Mouse (Mus musculus): ENCODE measurements at regions not wholly inside any gene's neighbourhood (a gene's known extent, or its start where the extent isn't known, plus 50 kb on each side); places are given as distances from the start of the nearest gene placed in this dataset.

DNA sequence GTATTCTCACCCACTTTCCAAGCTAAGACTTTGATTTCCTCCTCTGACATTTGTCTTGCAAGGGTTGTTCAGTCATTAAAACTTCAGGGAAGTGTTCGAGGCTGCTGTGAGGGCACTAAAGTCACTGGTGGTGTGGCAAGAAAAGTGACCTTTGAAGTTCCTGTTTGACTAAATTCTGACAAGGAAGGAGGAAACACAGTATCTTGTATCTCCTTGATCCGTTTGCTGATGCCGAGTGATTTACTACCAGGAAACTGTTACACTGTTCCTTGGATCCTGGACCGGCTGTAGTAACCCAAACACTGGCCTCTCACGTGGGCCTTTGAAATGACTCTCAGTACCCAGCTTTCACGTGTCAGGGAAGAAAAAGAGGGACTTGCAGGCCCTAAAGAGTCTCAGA, 53.5 kb upstream of the Ralgapa2 start:
- DNase-seq, result no peak

DNA sequence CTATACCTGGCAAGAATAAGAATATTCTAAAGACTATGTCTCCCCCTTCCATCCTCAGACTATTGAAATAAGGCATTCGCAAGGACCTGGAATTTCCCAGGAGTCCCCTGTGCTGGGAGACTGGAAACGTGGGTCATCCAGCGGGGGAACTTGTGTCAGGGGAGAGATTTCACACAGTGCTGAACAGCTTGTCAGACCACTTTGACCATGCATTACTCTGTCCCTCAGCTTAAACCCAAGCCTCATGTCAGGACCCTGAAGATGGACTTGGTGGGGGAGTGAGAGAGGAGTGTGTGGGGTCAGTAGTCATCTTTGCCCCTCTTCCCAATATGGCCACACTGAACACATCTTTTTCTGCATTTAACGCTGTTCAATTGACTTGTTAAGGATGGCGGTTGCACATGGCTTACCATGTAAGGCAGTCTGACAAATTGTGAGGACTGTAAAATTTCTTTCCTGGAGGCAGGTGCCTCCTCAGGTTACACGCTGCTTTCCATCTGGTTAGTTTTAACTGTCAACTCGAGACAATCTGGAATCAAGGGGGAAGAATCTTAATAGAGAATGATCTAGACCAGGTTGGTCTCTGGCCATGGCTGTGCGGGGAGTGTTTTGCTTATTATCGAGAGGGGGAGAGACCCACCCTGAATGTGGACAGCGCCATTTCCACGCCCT, 56.2 kb upstream of the Ralgapa2 start:
- DNase-seq, result no peak

DNA sequence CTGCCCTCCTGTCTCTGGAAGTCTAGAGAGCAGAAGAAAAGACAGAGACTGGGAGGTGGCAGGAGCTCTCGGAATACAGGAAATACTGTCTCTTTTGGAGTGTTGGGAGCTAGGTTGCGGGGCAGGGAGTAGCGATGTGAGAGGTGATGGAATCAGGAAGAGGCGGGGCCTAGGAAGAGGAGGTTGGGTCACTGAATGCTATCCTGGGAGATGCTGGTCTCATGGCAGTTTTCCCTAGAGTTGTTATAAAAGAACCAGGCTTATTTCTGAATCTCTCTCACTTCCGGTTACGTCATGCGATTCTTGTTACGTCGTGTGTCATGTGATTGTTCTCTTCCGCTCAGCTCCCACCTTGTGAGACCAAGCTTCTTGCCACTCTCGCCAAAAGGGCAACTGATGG, 58.9 kb upstream of the Ralgapa2 start:
- no peak for DNase-seq

GRCm38 (mm10) chr2:146571857-146572256, 59.7 kb upstream of the Ralgapa2 start:
- DNase-seq, result no peak

GRCm38 (mm10) chr2:146575610-146576297, 63.6 kb upstream of the Ralgapa2 start:
- peak in 1 of 2 experiments; percentile 12 for DNase-seq

DNA sequence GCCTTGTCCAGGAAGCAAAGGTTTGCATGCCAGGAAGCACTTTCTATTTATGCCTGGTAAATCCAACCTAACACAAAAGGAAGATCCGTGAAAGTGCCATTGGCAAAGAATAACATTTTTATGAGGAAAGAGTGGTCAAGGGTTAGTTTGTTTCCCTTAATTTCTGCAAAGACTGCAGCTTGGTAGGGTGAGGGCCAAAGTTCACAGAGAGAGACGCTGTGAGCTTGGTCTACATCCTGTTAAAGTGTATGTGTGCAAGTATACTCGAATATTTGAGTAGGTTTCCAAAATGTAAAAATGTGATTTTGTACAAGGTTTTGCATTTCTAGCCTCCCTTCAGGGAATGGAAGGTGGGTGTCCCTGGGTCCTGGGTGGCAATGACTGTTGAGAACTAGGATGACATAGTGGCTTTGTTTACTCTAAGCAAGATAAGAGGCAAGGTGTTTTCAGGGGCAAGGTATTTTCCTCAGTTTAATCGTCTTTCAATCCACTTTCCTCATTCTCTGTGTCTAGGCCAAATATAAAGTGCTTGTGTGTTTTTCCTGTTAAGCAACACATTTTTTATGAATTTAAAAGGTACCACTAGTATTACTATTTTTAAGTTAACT, 64.3 kb upstream of the Ralgapa2 start:
- DNase-seq, result peak; percentile 69 to 87

GRCm38 (mm10) chr2:146577096-146577495, 65.0 kb upstream of the Ralgapa2 start:
- peak; percentile 30 to 57 for DNase-seq

DNA sequence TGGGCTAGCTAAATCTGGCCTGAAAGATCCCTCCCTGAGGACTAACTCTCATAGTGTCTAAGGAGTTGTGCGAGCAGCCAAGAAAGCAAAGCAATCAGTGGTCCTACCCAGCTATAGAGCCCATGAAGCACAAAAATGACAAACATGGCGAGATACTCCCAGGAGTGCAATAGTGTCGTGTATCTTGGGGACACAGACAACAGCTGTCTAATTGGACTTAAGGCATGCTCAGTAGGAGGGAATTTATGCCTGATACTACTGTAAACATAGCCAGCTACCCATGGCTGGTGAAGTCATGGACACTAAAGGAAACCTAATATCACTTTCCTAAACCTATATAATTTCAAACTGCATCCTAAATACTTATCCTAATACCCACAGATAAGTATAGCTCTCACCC, 69.1 kb upstream of the Ralgapa2 start:
- DNase-seq, result no peak

- DNase-seq, result no peak
Measured at GRCm38 (mm10) chr2:146583807-146584388, 71.8 kb upstream of the Ralgapa2 start.

- DNase-seq, result no peak
Measured at GRCm38 (mm10) chr2:146586381-146586780, 74.2 kb upstream of the Ralgapa2 start.

DNA sequence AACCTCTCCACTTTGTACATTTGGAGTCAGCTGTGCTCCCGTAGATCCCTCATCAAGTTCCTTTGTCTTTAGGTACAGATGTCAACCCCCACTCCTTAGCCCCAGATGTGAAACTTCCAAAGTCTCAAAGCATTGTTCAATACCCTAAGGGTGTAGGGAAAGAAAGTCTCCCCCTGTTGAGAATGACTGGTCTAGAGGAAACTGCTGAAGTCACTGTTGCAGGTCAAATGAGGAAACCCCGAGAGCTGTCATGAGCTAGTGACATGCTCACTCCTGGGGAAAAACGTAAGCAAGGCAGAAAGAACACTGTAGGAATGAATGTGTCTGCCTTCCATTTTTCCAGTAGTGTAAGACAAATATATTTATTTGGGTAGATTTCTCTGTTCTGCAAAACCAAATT, 74.8 kb upstream of the Ralgapa2 start:
- DNase-seq, result no peak

GRCm38 (mm10) chr2:146589860-146590259, 77.7 kb upstream of the Ralgapa2 start:
- DNase-seq, result no peak

DNA sequence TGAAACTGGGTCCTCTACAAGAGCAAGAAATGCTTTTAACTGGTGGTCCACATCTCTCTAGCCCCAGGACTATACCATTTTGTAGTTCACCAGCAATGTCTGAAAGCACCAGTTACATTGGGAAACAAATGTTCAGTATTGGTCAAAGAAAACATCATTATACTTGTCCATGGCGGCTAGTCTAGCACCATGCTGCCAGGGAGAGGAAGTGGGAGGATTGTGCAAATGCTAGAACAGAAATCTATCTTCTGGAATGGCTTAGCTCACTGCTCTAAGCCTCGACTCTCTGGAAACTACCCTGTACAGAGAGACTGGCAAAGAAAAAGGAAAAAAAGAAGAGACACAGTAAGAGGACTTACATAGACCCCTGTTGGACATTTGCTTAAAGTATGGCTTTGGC, 81.1 kb upstream of the Ralgapa2 start:
- DNase-seq, result no peak

DNA sequence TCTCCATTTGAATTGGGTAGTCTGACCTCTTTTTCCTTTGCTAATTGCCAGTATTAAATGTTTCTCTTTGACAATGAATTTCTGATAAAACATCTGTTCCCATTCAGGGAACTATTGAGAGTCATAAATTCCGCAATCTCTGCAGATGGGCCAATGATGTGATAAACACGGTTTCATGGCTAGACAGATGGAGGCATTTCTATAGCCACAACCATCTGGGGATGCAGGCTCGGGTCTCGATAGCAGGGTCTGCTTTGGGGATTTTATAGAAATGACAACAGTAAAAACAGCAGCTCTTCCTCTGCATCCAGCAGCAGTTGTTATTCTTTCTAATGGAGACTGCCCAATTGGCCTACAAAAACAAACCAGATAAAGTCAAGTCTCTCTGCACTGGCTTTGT, 82.1 kb upstream of the Ralgapa2 start:
- no peak for DNase-seq

- no peak for DNase-seq
Measured at GRCm38 (mm10) chr2:146595673-146596072, 83.5 kb upstream of the Ralgapa2 start.

- DNase-seq, result no peak
Measured at GRCm38 (mm10) chr2:146606170-146606569, 94.0 kb upstream of the Ralgapa2 start.

GRCm38 (mm10) chr2:146610896-146611295, 98.8 kb upstream of the Ralgapa2 start:
- no peak for DNase-seq

GRCm38 (mm10) chr2:146611886-146612521, 99.9 kb upstream of the Ralgapa2 start:
- peak; percentile 45 to 68 for DNase-seq

DNA sequence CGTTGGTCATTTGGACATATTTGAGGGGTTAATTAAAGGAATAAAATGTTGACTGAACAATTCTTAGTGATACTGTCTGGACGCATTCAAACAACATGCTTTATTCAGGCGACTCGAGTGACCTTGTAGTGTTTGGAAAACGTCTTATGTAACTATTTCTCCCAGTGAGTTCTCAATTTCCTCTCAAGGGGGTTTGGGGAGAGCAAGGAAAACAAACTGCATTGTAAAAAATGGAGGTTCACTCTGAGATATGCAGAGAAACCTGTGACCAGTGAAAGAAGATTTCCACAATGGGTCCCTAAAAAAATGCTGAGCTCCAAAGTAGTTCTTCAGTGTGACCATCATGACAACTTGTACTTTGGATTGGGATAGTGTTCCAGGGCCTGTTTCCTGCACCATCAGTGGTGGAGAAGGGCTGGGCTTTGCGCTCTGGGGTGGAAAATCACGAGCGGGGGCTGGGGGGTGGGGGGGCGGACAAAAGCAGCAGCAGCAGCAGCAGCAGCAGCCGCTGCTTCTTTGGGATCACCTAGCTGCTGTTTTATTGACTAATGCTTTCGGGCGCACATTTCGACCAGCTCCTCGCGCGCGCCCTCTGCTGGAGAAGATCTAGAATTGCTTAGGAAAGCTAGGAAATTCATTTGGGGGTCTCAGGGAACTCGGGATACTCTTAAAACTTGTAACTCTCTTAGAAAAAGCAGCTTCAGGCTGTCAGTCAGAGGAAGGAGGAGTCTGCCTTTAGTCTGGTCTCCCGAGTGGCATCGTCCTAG, 100.6 kb upstream of the Ralgapa2 start:
- DNase-seq, result peak in 1 of 2 experiments; percentile 14

DNA sequence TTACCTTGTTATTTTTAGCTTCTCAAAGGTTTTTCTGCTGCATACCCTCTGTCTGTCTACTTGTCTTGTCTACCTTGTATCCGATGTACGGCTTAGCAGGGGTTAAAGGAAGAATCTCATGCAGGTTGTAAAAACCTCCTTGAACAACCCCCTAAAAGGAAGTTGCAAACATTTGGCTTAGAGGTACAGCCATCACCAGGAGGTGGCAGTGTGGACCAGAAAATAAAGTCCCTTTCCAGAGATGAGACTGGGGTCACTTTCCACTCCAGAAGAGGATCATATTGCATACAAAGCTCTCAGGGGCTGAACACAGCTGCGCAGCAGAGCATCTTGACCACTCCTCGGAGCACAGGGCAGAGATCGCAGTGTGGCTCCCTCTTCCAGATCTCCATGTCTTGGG, 109.0 kb upstream of the Ralgapa2 start:
- peak in 1 of 2 experiments; percentile 38 for DNase-seq

GRCm38 (mm10) chr2:146623052-146623451, 110.9 kb upstream of the Ralgapa2 start:
- DNase-seq, result no peak

GRCm38 (mm10) chr2:146624207-146624606, 112.1 kb upstream of the Ralgapa2 start:
- DNase-seq, result no peak
